Mouse (Mus musculus) liver, embryonic 14.5 days (tissue): ENCODE data around the gene Wdr89. TPM values are rescaled to one million over a fixed set of nuclear protein-coding genes. Genes with fewer than 3 reads are reported as not detected.

Experiments used
- ATAC-seq: fragments of 200-750 bp; cut with Nextera tagmentation; 2 replicates; pipeline ENCODE4 v1.8.0; 2017; ENCODE audit warnings: moderate number of reproducible peaks, mild to moderate bottlenecking, moderate library complexity; ENCODE audit not compliant: insufficient read depth
- DNase-seq, 3 experiments: peaks; one replicate each; pipeline ENCODE4 v3.0.0-alpha.2; 2012 to 2013; ENCODE audit warnings: low read depth in 3 of 3, low spot score in 3 of 3
- H3K27ac ChIP-seq: fragments of 300-500 bp; sonication (generic); 2 replicates; pipeline ENCODE4 v1.5.1; 2014; ENCODE audit warnings: moderate library complexity, mild to moderate bottlenecking, control low read depth, inconsistent platforms
- H3K27me3 ChIP-seq: fragments of 300-500 bp; sonication (generic); 2 replicates; pipeline ENCODE4 v1.6.1; 2014; ENCODE audit warnings: mild to moderate bottlenecking, low read length, moderate library complexity; ENCODE audit not compliant: control insufficient read depth, insufficient read depth
- H3K36me3 ChIP-seq: fragments of 300-500 bp; sonication (generic); replicated peaks from 2 replicates; pipeline ENCODE4 v1.6.1; 2014; ENCODE audit warnings: low read depth; ENCODE audit not compliant: control insufficient read depth, insufficient read depth
- H3K4me1 ChIP-seq, 2 experiments: fragments of 200-500 bp in 1 of 2; fragments of 300-500 bp in 1 of 2; sonication (generic) in 1 of 2; replicated peaks; 2 replicates each; pipeline ENCODE4 v1.6.1; 2012 to 2014; ENCODE audit warnings: antibody characterized with exemption in 1 of 2, inconsistent platforms in 1 of 2, low read length in 1 of 2; ENCODE audit not compliant: control insufficient read depth in 2 of 2, insufficient read depth in 2 of 2
- H3K4me2 ChIP-seq: fragments of 300-500 bp; sonication (generic); 2 replicates; pipeline ENCODE4 v1.6.1; 2014; ENCODE audit warnings: low read depth, mild to moderate bottlenecking, control low read depth, moderate library complexity
- H3K4me3 ChIP-seq, 2 experiments: fragments of 200-500 bp in 1 of 2; fragments of 300-500 bp in 1 of 2; sonication (generic) in 1 of 2; 2 replicates each; pipeline ENCODE4 v1.5.1; 2012 to 2014; ENCODE audit warnings: low read depth in 2 of 2, low read length in 2 of 2, mild to moderate bottlenecking in 2 of 2, control low read depth in 1 of 2, inconsistent platforms in 1 of 2, moderate library complexity in 1 of 2; ENCODE audit not compliant: insufficient read depth in 1 of 2
- H3K9ac ChIP-seq: fragments of 300-500 bp; sonication (generic); replicated peaks from 2 replicates; pipeline ENCODE4 v1.6.1; 2014; ENCODE audit warnings: mild to moderate bottlenecking, control low read depth, moderate library complexity
- H3K9me3 ChIP-seq: fragments of 300-500 bp; sonication (generic); 2 replicates; pipeline ENCODE4 v1.6.1; 2016; ENCODE audit warnings: low read length, mixed read lengths; ENCODE audit not compliant: control insufficient read depth
- CTCF ChIP-seq: IDR thresholded peaks from 2 replicates; pipeline ENCODE4 v1.5.1; 2016; ENCODE audit warnings: antibody characterized with exemption, low read depth, control low read depth
- EP300 ChIP-seq: IDR thresholded peaks from 2 replicates; pipeline ENCODE4 v1.6.1; 2016; ENCODE audit warnings: antibody characterized with exemption, low read depth
- WGBS: fragments of 180-500 bp; shearing (Covaris S2); extraction: QIAGEN DNeasy Blood & Tissue Kit; methylation state at CpG from one replicate; pipeline ENCODE4 v1.1.7; 2014; ENCODE audit not compliant: insufficient replicate concordance; 5-methylcytosine and 5-hydroxymethylcytosine counted together
- polyA plus RNA-seq, 2 experiments: library from polyadenylated mRNA; depleted of rRNA in 1 of 2; stranded (reverse) in 1 of 2; unstranded in 1 of 2; fragments of >200 nt; fragmentation: Nextera tagmentation in 1 of 2; extraction: Ambion mirVana in 1 of 2; gene quantifications; 2 replicates each; pipeline versions ENCODE4 v1.2.1 to v1.2.3; 2012 to 2014

Wdr89 gene
- polyA plus RNA-seq, 2 experiments: 5.3 to 5.5 TPM

DNA sequence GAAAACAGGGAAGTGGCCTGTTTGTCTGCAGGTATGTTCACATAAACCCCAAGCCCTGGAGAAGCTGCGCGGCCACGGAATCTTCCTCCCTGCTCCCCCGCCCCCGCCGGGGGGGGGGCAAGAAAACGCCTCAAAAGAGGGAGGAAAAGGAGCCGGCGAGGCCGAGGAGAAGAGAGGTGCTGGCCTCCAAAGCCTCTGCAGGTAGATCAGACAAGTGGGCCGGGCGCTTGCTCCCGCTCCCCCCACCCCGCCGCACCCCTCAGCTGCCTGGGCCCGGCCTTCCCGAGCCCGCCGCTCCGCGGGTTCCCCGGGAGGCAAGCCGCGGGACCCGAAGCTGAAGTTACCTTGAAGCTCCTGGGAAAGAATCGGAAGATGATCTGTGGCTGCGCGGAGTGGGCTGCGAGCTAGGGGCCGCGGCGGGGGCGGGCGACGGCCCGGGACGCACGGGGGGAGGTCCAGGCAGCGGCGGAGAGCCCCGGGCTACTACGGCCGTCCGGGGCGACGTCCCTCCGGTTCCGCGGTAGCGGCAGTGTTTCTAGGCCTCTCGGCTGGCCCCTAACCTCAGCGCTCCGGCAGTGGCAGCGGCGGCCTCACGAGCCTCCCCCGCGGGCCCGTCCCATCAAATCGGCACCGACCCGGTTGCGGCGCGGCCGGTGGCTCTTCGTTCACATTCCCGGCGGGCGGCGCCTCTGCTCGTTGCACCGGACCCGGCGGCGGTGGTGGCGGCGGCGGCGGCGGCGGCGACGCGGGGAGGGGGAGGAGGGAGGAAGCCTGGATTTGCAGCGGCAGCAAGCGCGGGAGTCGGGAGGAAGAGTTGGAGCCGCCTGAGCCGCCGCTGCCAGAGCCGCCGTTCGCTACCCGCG is 73.8 kb downstream of the Wdr89 start:
- Histone ChIP-seq H3K4me2 (peak overlapping the region; percentile 91), H3K4me1 (peaks cover 5 to 19% of the 10 kb centered on the region in 2 experiments), H3K36me3 (peaks cover 9% of the 10 kb centered on the region), H3K9me3 (no peaks in the 10 kb centered on the region), H3K9ac (peak overlapping the region; percentile 95), H3K27me3 (no peaks in the 10 kb centered on the region), H3K4me3 (peak overlapping the region; percentile 88 to 97), H3K27ac (peak overlapping the region; percentile 69)
- WGBS: under 1% methylated on average over 84 of the region's 97 CpGs
- ATAC-seq: peak; percentile 44
- no peak for TF ChIP-seq EP300
- TF ChIP-seq CTCF: no peak
- peak in 1 of 3 experiments; percentile 31 for DNase-seq

DNA sequence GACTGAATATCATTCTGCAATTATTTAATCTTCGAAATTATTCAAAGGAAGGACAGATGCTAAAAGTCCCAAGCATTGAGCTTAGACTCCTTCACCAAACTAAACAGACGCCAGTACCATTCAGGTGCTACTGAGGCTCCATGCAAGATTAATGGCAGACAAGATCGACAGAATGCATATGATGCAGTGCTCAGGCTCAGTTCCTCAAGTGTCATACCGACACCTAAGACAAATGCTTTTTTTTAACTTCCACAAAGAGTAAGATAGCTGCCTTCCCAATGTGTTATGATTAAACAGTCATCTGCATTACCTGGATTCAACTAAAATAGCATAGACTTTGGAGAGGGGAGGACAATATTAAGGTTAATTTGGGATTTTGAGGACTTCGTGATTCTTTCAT is 74.9 kb downstream of the Wdr89 start:
- Histone ChIP-seq H3K4me3 (peak overlapping the region; percentile 11 to 97), H3K27ac (no peak overlapping the region), H3K9me3 (no peaks in the 10 kb centered on the region), H3K9ac (no peak overlapping the region), H3K4me2 (peak overlapping the region; percentile 91), H3K27me3 (no peaks in the 10 kb centered on the region), H3K36me3 (peaks cover 19% of the 10 kb centered on the region), H3K4me1 (peaks cover 3 to 15% of the 10 kb centered on the region in 2 experiments; a peak in 3 of 4 replicates)
- TF ChIP-seq EP300: no peak
- no peak for TF ChIP-seq CTCF
- WGBS: 37% methylated on average over 5 of the region's 5 CpGs
- ATAC-seq: no peak
- DNase-seq: no peak

DNA sequence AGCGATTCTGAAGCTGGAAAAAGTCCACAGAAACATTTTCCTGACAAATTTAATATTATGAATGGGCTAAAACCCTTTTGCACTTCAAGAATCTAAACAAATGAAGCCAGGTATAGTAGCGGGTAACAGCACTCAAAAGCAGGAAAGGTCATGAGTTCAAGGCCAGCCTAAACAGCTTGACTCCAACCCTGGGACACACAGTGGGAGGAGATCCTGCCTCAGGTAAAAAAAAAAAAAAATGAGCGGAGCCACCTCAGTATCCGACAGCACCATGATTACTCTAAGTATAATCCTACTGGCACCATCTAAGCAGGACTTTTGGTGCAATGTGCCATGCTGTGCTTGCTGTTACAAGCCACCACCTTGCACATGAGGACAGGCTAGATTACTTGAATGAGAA is 75.5 kb downstream of the Wdr89 start:
- no peak for DNase-seq
- H3K9ac ChIP-seq: no peak overlapping the region
- TF ChIP-seq CTCF: no peak
- no peak for TF ChIP-seq EP300
- H3K4me1 ChIP-seq: peaks cover 3 to 10% of the 10 kb centered on the region in 2 experiments; a peak in 3 of 4 replicates
- 86% methylated on average over 4 of the region's 4 CpGs for WGBS
- peak overlapping the region in 1 of 2 experiments; percentile 97; a peak in 1 of 4 replicates for H3K4me3 ChIP-seq
- no peaks in the 10 kb centered on the region for H3K9me3 ChIP-seq
- no peak overlapping the region for H3K27ac ChIP-seq
- H3K4me2 ChIP-seq: peak overlapping the region; percentile 91
- ATAC-seq: no peak
- peaks cover 23% of the 10 kb centered on the region for H3K36me3 ChIP-seq
- no peaks in the 10 kb centered on the region for H3K27me3 ChIP-seq

DNA sequence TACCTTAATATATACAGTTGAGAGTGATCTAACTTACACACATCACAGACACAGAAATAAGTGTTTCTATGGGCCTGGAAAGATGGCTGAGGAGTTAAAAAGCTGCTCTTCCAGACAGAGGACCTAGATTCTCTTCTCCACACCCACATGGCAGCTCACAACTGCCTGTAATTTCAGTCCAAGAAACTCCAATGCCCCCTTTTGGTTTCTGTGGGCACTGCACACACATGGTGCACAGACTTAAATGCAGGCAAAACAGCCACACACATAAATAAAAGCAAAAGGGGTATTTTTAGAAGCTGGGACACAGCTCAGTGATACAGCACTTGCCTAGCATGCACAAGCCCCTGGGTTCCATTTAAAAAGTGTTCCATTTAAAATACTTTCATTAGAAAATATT is 81.8 kb downstream of the Wdr89 start:
- no peak for ATAC-seq
- Histone ChIP-seq H3K27ac (no peak overlapping the region), H3K4me3 (no peak overlapping the region), H3K4me1 (no peaks in the 10 kb centered on the region), H3K9me3 (no peaks in the 10 kb centered on the region), H3K4me2 (no peak overlapping the region), H3K36me3 (peaks cover 31% of the 10 kb centered on the region), H3K9ac (no peak overlapping the region), H3K27me3 (no peaks in the 10 kb centered on the region)
- no peak for TF ChIP-seq EP300
- 0 out of 2 replicates have a peak, but pooled peaks have one; percentile 6 for TF ChIP-seq CTCF
- DNase-seq: no peak

DNA sequence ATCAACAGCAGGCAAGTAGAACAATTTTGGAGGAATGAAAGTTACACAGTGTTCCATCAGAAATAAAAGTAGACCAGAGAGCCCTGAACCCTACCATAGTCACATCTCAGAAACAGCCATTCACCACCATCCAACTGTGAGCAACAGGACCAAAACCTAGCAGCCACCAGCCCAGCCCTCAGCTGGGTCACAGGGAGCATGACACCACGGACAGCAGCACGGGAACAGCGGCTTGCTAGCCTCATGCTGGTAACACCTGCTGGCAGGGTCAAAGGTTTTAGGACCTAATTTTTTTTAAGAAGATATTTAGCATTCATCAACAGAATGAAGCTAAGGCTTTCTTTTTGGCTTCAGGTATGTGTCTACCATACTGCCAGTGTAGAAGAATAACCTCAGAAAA is 85.6 kb downstream of the Wdr89 start:
- ATAC-seq: no peak
- Histone ChIP-seq H3K4me3 (no peak overlapping the region), H3K27me3 (no peaks in the 10 kb centered on the region), H3K36me3 (peaks cover 15% of the 10 kb centered on the region), H3K27ac (no peak overlapping the region), H3K4me1 (no peaks in the 10 kb centered on the region), H3K4me2 (no peak overlapping the region), H3K9ac (no peak overlapping the region), H3K9me3 (no peaks in the 10 kb centered on the region)
- no peak for DNase-seq
- TF ChIP-seq EP300: no peak
- TF ChIP-seq CTCF: no peak
- 77% methylated on average over 3 of the region's 3 CpGs for WGBS

Other genes with a start within 250 kb of the Wdr89 start
- 3.8 and 6.8 TPM in 2 replicates for gene Ppp2r5e, start 73.3 kb downstream of the Wdr89 start, polyA plus RNA-seq (2012; rRNA removed)
- gene Ppp2r5e, start 73.3 kb downstream of the Wdr89 start, polyA plus RNA-seq (2014; fragmentation: Nextera tagmentation; extraction: Ambion mirVana): 5.0 and 5.8 TPM in 2 replicates
- 9.1 and 9.2 TPM in 2 replicates for gene Sgpp1, start 66.2 kb upstream of the Wdr89 start, polyA plus RNA-seq (2012; rRNA removed)
- gene Sgpp1, start 66.2 kb upstream of the Wdr89 start, polyA plus RNA-seq (2014; fragmentation: Nextera tagmentation; extraction: Ambion mirVana): 17.7 and 19.1 TPM in 2 replicates
- 1.7 and 2.1 TPM in 2 replicates for gene Syne2, start 148.6 kb upstream of the Wdr89 start, polyA plus RNA-seq (2012; rRNA removed)
- 2.5 and 3.0 TPM in 2 replicates for gene Syne2, start 148.6 kb upstream of the Wdr89 start, polyA plus RNA-seq (2014; fragmentation: Nextera tagmentation; extraction: Ambion mirVana)